Mouse (Mus musculus) granulocyte monocyte progenitor cell, adult 5-6 weeks (primary cell): ENCODE results near the gene Rab5b. TPM values are rescaled to one million over a fixed set of nuclear protein-coding genes. Genes with fewer than 3 reads are reported as not detected.
A peak's percentile ranks its signal among the peaks of the same experiment; 100 is the strongest.
"Not testable (repeated sequence)": the region's sequence is repeated elsewhere in the genome, so short reads cannot be mapped to it uniquely, and the experiment has no call there.

ENCODE experiments used
- ATAC-seq: replicated peaks from 2 replicates; pipeline ENCODE4 v1.8.0; 2016; ENCODE audit warnings: mild to moderate bottlenecking, moderate TSS enrichment, inconsistent platforms; ENCODE audit not compliant: poor library complexity, severe bottlenecking
- total RNA-seq, 2 experiments: library from RNA; stranded (forward) in 1 of 2; stranded (reverse) in 1 of 2; fragments of 200-712, 200-1000 nt in 1 of 2; fragments of >200 nt in 1 of 2; fragmentation: Nextera tagmentation in 1 of 2; gene quantifications; 2 replicates each; pipeline ENCODE4 v1.2.3; 2014 to 2017

The Rab5b gene
- total RNA-seq, 2 experiments from 2014 or later: 43.8 to 58.0 TPM

DNA sequence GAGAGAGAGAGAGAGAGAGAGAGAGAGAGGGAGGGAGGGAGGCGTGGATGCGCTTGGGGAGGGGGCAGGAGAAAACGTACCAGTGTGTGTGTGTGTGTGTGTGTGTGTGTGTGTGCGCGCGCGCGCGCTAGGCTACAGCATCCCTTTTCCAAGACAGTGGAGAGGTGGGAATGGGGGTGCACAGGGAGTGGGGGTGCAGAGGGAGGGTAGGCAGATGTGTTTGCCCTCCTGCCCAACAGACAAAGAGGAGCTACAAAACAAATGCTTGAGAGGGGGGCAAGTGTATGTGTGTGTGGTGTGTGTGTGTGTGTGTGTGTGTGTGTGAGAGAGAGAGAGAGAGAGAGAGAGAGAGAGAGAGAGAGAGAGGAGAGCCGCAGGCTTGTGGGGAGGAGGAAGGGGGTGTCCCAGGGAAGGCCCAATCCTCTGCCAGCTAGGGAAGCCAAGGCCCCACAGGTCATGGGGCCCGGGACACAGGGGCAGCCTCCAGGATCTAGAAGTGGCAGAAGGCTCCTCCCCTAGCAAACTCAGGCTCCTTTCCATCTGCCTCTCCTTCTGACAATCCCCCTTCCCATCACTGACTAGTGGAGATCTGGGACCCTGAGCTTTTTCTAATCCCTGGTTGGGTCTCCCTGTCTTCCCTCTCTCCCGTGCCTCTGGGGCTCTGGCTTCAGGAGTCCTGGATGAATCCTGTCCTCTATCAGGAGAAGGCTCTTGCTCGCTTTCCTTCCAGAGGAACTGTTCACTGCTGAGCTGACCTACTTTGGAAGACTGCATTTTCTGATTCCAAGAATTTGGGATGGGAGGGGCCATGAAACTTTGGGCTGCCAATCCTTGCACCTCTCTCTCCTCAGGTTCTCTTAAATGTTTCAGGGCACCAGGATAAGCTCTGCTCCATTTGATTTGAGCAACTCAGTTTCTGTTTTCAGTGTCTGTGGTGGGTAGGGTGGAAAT lies 49.6 kb downstream of the Rab5b start:
- peak; percentile 44; the same call in 1 of the 2 replicates for ATAC-seq

DNA sequence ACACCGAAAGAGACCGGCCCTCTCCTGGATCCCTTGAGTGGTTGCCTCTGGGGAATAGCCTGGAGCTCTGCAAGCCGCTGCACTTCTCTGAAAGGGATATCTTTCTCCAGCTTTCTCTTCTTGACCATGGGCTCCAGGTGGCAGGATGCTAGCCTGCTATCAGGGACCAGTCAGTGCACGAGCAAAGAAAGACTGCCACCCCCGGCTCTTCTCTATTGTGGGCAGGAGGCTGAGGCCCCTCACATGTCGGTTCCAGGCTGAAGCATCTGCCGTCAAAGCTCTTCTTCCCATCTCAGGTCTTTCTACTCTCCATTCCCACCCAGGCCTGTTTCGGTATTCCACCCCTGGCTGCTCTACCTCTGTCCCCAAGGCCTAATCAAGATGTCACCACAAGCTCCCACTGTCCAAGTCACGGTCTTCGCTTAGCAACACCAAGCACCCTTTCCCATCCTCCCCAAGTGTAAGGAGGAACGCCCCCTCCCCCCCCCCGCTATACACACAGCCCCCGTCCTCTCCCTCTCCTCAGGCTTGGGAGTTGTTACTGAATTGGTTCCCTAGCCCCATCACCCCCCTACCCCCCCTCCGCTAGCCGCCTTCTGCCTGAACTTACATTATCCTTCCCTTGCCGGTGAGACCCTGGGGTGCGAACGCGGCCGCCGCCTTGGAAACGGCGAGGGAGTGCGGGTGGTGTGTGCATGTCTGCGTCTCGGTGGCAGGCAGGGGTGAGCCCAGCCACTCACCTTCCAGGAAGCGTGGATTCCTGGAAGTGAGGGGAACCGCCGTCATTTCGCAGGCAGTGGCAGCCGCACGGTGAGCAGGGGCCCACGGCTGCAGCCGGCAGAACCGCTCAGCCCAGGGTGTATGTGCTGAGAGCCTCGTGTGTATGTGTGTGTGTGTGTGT lies 50.7 kb downstream of the Rab5b start, which contains the start of gene Ikzf4:
Ikzf4 (minus strand) TSS at position 881 of the 901 bp plus-strand sequence.
- ATAC-seq: peak; percentile 84

DNA sequence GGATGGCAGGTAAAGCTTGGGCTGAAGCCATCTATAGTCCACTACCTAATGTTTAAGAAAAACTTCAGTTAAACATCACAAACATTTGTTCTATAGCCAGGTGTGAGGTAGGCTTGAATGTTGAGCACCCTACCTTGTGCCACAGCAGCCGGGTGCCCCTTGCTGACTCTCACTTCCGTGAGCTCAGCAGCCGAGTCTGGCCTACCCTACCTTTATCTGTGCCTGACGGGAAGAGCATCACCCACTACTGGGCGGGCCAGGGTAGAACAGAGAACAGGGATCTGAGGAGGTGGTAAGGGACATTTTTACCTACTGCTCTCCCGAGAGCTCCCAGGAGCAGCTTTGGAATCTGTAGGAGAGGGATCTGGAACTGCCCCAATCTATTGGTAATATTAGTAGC lies 53.3 kb downstream of the Rab5b start:
- no peak for ATAC-seq

DNA sequence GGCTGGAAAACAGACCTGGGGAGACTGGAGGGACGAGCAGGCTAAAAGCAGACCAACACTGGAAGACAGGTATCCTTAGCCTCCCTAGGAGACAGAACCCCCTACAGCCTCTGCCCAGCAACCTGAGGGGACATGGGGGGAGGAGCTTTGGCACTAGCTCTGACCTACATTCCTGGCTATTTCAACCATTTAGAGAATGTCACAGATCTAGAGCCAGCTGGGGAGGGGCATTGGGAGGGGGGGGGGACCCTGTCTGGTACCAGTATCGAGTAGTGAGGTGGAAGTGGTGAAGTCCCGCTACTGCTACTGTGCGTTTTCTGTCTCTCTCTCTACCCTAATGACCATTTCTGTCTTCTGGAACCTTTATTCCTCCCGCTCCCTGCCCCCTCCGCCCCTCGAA lies 54.2 kb downstream of the Rab5b start:
- no peak for ATAC-seq

DNA sequence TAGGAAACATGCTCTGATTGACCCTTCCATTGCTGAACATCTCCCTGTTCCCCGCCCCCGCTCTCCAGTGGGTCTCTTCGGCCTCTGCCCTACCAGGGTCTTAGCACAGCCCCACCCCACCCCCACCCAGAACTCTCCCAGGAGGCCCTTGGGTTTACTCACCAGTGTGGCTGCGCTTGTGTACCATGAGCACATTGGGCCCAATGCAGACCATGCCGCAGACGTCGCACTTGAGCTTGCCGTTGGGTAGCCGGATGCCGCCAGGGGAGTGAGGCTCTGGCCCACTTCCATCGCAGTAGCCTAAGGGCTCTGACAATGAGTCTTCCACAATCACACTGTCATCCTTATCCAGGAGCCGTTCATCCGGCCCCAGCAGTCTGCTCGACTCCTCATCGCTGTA lies 55.2 kb downstream of the Rab5b start:
- no peak for ATAC-seq

DNA sequence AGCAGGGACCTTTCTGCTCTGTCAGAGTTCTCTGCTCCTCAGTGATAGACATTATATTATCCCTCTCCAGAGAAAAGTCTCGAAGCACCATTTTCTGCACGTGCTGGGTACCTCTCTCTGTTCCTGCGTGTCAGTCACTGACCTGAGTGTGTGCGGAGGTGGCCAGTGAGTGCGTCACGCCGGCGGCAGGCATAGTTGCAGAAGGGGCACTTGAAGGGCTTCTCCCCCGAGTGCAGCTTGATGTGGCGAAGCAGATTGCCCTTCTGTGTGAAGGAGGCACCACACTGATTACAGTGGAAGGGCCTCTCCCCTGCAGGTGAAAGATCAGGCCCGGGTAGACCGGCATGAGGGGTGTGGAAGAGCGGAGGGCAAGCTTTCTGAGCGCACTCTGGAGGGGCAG lies 56.1 kb downstream of the Rab5b start:
- ATAC-seq: no peak

DNA sequence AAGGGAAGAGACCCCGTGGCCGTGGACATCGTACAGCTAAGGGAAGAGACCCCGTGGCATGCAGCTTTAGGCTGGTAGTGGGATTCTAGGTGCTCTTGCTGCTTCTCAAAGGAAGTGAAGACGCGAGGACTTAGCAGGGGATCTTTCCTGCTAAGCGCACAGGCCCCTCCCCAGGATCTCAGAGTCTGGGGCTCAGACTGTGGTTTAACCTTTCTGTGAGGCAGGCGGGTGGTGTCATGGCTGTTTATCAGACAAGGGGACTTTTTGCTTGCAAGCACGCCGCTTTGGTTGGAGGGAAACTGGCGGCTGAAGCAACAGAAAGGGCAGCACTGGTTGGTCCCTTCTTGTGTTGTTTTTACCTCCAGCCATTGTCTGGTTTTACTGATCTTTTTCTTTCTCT lies 59.1 kb downstream of the Rab5b start:
- peak; percentile 52 for ATAC-seq

DNA sequence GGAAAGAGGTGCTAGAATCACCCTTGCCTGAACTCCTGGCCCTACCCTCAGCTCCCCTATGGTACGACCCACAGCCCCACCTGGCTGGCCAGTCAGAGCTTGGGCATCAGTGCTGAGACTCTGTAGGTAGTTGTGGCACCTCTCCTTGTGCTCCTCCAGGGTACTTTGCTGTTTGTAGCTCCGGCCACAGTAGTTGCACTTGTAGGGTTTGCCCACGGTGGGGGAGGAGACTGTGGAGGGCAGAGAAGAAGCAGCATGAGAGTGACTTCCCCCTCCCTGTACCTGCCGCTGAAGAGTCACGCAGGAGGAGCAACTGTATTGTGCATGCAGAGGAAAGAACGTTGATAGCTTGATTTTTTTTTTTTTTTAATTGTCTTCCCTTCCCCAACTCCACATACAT lies 59.5 kb downstream of the Rab5b start:
- peak; percentile 91 for ATAC-seq

DNA sequence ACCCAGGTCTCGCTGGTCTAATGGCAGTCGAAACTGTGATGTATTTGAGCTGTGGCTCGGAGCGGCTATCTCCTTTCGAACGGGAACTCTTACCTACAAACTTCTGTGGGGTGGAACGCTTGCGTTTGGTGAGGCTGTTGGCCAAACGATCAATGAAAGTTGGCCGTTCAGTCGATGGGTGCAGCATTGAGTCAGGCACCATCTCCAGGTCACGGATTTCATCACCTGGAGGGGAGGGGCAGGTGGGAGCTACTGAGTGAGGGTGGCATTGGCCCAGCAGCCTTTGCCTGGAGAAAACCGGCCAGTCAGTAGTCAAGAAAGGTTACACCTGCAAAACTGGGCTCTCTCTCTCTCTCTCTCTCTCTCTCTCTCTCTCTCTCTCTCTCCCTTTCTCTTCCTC lies 60.4 kb downstream of the Rab5b start:
- ATAC-seq: no peak

DNA sequence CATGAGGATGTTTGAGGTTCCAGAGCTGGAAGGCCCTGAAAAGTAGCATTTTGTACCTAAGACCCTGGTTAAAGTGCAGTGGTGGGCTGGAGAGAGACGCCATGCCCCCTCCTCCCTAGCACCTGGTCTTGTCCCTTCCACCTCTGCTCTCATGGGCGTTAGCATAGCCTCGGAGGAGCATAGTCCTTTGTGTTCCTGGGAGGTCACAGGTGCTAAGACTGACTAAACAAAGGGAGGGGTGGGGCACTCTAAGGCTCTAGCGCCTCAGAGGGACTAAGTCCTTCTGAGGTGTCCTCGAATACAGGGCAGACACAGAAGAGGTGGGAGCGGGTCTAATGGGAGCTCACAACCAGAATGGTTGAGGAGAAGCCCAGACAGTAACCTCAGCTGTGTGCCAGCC lies 64.5 kb downstream of the Rab5b start:
- ATAC-seq: no peak

DNA sequence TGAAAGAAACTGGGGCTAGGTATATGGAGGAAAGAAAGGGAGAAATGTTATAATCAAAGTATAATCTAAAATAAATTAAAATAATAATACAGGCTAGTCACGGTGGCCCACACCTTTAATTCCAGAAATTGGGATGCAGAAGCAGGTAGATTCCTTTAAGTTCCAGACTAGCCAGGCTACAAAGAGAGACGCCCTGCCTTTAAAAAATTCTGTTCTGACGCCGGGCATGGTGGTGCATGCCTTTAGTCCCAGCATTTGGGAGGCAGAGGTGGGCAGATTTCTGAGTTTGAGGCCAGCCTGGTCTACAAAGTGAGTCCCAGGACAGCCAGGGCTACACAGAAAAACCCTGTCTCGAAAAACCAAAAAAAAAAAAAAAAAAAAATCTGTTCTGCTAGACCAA lies 65.8 kb downstream of the Rab5b start:
- ATAC-seq: not testable (repeated sequence)

DNA sequence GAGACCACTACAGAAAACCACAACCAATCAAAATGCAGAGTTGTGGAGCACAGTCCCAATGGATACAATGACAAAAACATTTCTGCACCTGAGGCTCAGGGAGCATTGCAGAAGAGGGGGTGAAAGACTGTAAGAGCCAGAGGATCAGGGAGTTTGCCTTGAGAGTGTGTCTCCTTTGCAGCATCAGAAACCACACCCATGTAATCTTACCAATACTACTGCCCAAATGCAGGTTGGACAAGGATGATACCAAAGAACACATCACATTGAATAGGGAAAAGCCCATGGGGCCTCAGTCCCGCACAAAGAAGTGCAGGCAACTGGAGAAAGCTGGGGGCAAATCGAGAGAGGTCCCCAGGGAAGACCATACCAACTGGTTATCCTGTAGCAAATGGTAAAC lies 66.3 kb downstream of the Rab5b start:
- no peak for ATAC-seq

DNA sequence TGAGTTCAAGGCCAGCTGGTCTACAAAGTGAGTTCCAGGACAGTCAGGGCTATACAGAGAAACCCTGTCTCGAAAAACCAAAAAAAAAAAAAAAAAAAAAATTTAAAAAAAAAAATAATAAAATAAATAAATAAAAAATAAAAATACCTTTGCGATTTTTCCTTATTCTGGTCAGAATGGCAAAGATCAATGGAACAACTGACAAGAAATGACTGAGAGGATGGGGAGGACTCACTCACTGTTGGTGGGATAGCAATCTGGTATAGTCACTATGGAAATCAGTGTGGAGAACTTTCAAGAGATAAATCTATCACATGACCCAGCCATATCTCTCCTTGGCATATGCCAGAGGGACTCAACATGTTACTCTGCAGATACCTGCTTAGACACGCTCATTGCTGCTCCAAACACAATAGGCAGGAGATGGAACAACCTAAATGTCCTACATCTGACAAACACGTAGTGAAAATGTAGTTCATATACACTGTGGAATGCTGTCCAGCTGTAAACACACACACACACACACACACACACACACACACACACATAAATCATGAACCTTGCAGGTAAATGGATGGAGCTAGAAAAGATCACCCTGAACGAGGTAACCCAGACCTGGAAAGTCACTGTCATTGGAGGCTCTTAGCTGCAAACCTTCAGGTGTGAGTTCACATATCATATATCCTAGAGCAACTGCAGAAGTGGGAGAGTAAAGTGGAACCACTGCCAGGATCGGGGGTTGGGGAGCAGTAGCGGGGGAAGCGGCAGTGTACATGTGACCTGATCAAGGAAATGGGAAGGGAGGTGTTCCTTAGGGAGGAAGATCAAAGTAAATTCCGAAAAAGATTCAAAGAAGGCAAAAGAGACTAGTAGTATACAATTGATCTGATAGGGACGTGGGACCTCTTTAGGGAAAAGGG lies 68.4 kb downstream of the Rab5b start:
- ATAC-seq: no peak

Other genes starting within 250 kb of the Rab5b start
- gene Smarcc2, start 237.0 kb downstream of the Rab5b start, total RNA-seq (2014; fragmentation: Nextera tagmentation): 90.4 and 113 TPM in 2 replicates
- gene Smarcc2, start 237.0 kb downstream of the Rab5b start, total RNA-seq (2017): 56.4 and 56.9 TPM in 2 replicates
- 1,019 and 1,105 TPM in 2 replicates for gene Myl6, start 202.1 kb downstream of the Rab5b start, total RNA-seq (2014; fragmentation: Nextera tagmentation)
- gene Myl6, start 202.1 kb downstream of the Rab5b start, total RNA-seq (2017): 1,278 and 1,308 TPM in 2 replicates
- 10.7 and 13.7 TPM in 2 replicates for gene Myl6b, start 197.6 kb downstream of the Rab5b start, total RNA-seq (2014; fragmentation: Nextera tagmentation)
- 1.2 and 1.7 TPM in 2 replicates for gene Myl6b, start 197.6 kb downstream of the Rab5b start, total RNA-seq (2017)
- 89.1 and 90.5 TPM in 2 replicates for gene Esyt1, start 170.4 kb downstream of the Rab5b start, total RNA-seq (2014; fragmentation: Nextera tagmentation)
- gene Esyt1, start 170.4 kb downstream of the Rab5b start, total RNA-seq (2017): 78.8 and 97.6 TPM in 2 replicates
- 8.8 and 9.7 TPM in 2 replicates for gene Zc3h10, start 148.5 kb downstream of the Rab5b start, total RNA-seq (2014; fragmentation: Nextera tagmentation)
- 12.5 and 13.6 TPM in 2 replicates for gene Zc3h10, start 148.5 kb downstream of the Rab5b start, total RNA-seq (2017)
- gene Rpl41, start 147.0 kb downstream of the Rab5b start, total RNA-seq (2014; fragmentation: Nextera tagmentation): 6,066 and 6,315 TPM in 2 replicates
- gene Rpl41, start 147.0 kb downstream of the Rab5b start, total RNA-seq (2017): 3,608 and 4,444 TPM in 2 replicates
- gene Pa2g4, start 130.3 kb downstream of the Rab5b start, total RNA-seq (2014; fragmentation: Nextera tagmentation): 404 and 410 TPM in 2 replicates
- gene Pa2g4, start 130.3 kb downstream of the Rab5b start, total RNA-seq (2017): 414 and 442 TPM in 2 replicates
- 1.6 and 1.7 TPM in 2 replicates for gene Erbb3, start 106.6 kb downstream of the Rab5b start, total RNA-seq (2014; fragmentation: Nextera tagmentation)
- 1.4 and 1.8 TPM in 2 replicates for gene Erbb3, start 106.6 kb downstream of the Rab5b start, total RNA-seq (2017)
- gene Rps26, start 69.5 kb downstream of the Rab5b start, total RNA-seq (2014; fragmentation: Nextera tagmentation): 2,754 and 2,968 TPM in 2 replicates
- 1,150 and 1,165 TPM in 2 replicates for gene Rps26, start 69.5 kb downstream of the Rab5b start, total RNA-seq (2017)
- gene Ikzf4, start 50.3 kb downstream of the Rab5b start, total RNA-seq (2014; fragmentation: Nextera tagmentation): 0.62 TPM in 1 of 2 replicates, not detected in the other
- gene Ikzf4, start 50.3 kb downstream of the Rab5b start, total RNA-seq (2017): not detected in 2 replicates
- gene Suox, start 22.2 kb downstream of the Rab5b start, total RNA-seq (2014; fragmentation: Nextera tagmentation): 3.5 and 4.1 TPM in 2 replicates
- gene Suox, start 22.2 kb downstream of the Rab5b start, total RNA-seq (2017): 5.9 and 8.1 TPM in 2 replicates
- 0.28 and 2.6 TPM in 2 replicates for gene Pmel, start 7.9 kb upstream of the Rab5b start, total RNA-seq (2014; fragmentation: Nextera tagmentation)
- 0.52 and 1.6 TPM in 2 replicates for gene Pmel, start 7.9 kb upstream of the Rab5b start, total RNA-seq (2017)
- gene Cdk2, start 8.8 kb upstream of the Rab5b start, total RNA-seq (2014; fragmentation: Nextera tagmentation): 101 and 134 TPM in 2 replicates
- 60.3 and 73.1 TPM in 2 replicates for gene Cdk2, start 8.8 kb upstream of the Rab5b start, total RNA-seq (2017)
- 13.2 and 15.8 TPM in 2 replicates for gene Dgka, start 48.6 kb upstream of the Rab5b start, total RNA-seq (2014; fragmentation: Nextera tagmentation)
- 9.4 and 12.0 TPM in 2 replicates for gene Dgka, start 48.6 kb upstream of the Rab5b start, total RNA-seq (2017)
- gene Pym1, start 51.6 kb upstream of the Rab5b start, total RNA-seq (2014; fragmentation: Nextera tagmentation): 43.5 and 52.0 TPM in 2 replicates
- gene Pym1, start 51.6 kb upstream of the Rab5b start, total RNA-seq (2017): 47.6 and 82.5 TPM in 2 replicates
- 6.9 and 8.3 TPM in 2 replicates for gene Mmp19, start 94.6 kb upstream of the Rab5b start, total RNA-seq (2014; fragmentation: Nextera tagmentation)
- 14.9 and 15.6 TPM in 2 replicates for gene Mmp19, start 94.6 kb upstream of the Rab5b start, total RNA-seq (2017)
- gene Dnajc14, start 107.8 kb upstream of the Rab5b start, total RNA-seq (2014; fragmentation: Nextera tagmentation): 16.5 and 17.5 TPM in 2 replicates
- gene Dnajc14, start 107.8 kb upstream of the Rab5b start, total RNA-seq (2017): 23.8 and 30.7 TPM in 2 replicates
- 10.8 and 14.4 TPM in 2 replicates for gene Tmem198b, start 108.1 kb upstream of the Rab5b start, total RNA-seq (2014; fragmentation: Nextera tagmentation)
- 3.4 and 3.6 TPM in 2 replicates for gene Tmem198b, start 108.1 kb upstream of the Rab5b start, total RNA-seq (2017)
- 184 and 236 TPM in 2 replicates for gene Sarnp, start 121.1 kb upstream of the Rab5b start, total RNA-seq (2014; fragmentation: Nextera tagmentation)
- gene Sarnp, start 121.1 kb upstream of the Rab5b start, total RNA-seq (2017): 265 and 272 TPM in 2 replicates
- gene Ormdl2, start 125.4 kb upstream of the Rab5b start, total RNA-seq (2014; fragmentation: Nextera tagmentation): 33.9 and 84.1 TPM in 2 replicates
- 82.4 and 147 TPM in 2 replicates for gene Ormdl2, start 125.4 kb upstream of the Rab5b start, total RNA-seq (2017)
- 0.21 TPM in 1 of 2 replicates, not detected in the other for gene Gdf11, start 195.5 kb upstream of the Rab5b start, total RNA-seq (2014; fragmentation: Nextera tagmentation)
- gene Gdf11, start 195.5 kb upstream of the Rab5b start, total RNA-seq (2017): 0.15 TPM in 1 of 2 replicates, not detected in the other
- gene Cd63, start 204.7 kb upstream of the Rab5b start, total RNA-seq (2014; fragmentation: Nextera tagmentation): 139 and 203 TPM in 2 replicates
- 123 and 185 TPM in 2 replicates for gene Cd63, start 204.7 kb upstream of the Rab5b start, total RNA-seq (2017)
- gene Rdh5, start 226.6 kb upstream of the Rab5b start, total RNA-seq (2014; fragmentation: Nextera tagmentation): 2.0 and 9.5 TPM in 2 replicates
- 2.4 TPM in 1 of 2 replicates, not detected in the other for gene Rdh5, start 226.6 kb upstream of the Rab5b start, total RNA-seq (2017)
- 124 and 140 TPM in 2 replicates for gene Bloc1s1, start 227.8 kb upstream of the Rab5b start, total RNA-seq (2014; fragmentation: Nextera tagmentation)
- gene Bloc1s1, start 227.8 kb upstream of the Rab5b start, total RNA-seq (2017): 71.3 and 86.4 TPM in 2 replicates
- gene Itga7, start 237.6 kb upstream of the Rab5b start, total RNA-seq (2014; fragmentation: Nextera tagmentation): not detected in 2 replicates
- not detected in 2 replicates for gene Itga7, start 237.6 kb upstream of the Rab5b start, total RNA-seq (2017)